Mouse (Mus musculus): Measurements from ENCODE around the gene Exosc8. TPM values are rescaled to one million over a fixed set of nuclear protein-coding genes. Genes with fewer than 3 reads are reported as not detected.
A peak's percentile ranks its signal among the peaks of the same experiment; 100 is the strongest.
"Not testable (repeated sequence)": the region's sequence is repeated elsewhere in the genome, so short reads cannot be mapped to it uniquely, and the experiment has no call there.

Gene Exosc8
- total RNA-seq (2021), result 10 to 100 TPM; 24.7 to 28.0 TPM
- long read RNA-seq, experiment 1, transcript Exosc8-201 (11 exons, 1,300 nt), result major isoform, 6 of 11 reads
- long read RNA-seq, experiment 1, partial matches to known transcripts, result 3 of 11 reads
- long read RNA-seq, experiment 1, other reads (novel, unspliced or antisense), result 2 of 11 reads
- long read RNA-seq, experiment 2, transcript Exosc8-201 (11 exons, 1,300 nt), result major isoform, 7 of 12 reads
- long read RNA-seq, experiment 2, partial matches to known transcripts, result 1 of 12 reads
- long read RNA-seq, experiment 2, other reads (novel, unspliced or antisense), result 4 of 12 reads

GRCm38 (mm10) chr3:54735247-54736046, at the start of gene Exosc8, which contains the start of gene Alg5:
Gene Exosc8 (minus strand): TSS chr3:54735393.
Gene Alg5 (plus strand): TSS chr3:54735539.
- peak; percentile 93 to 96 for DNase-seq (ENCODE audit: low spot score in 2 of 2)

- DNase-seq (ENCODE audit: low spot score in 2 of 2), result no peak
Observed at GRCm38 (mm10) chr3:54775989-54776631, 40.9 kb upstream of the Exosc8 start.

- no peak for DNase-seq (ENCODE audit: low spot score in 2 of 2)
Observed at GRCm38 (mm10) chr3:54773613-54774012, 38.4 kb upstream of the Exosc8 start.

- no peak for DNase-seq (ENCODE audit: low spot score in 2 of 2)
Observed at GRCm38 (mm10) chr3:54769349-54770275, 34.4 kb upstream of the Exosc8 start.

- no peak for DNase-seq (ENCODE audit: low spot score in 2 of 2)
Observed at GRCm38 (mm10) chr3:54768592-54768991, 33.4 kb upstream of the Exosc8 start.

- DNase-seq (ENCODE audit: low spot score in 2 of 2), result no peak
Observed at GRCm38 (mm10) chr3:54766811-54767210, 31.6 kb upstream of the Exosc8 start.

GRCm38 (mm10) chr3:54766034-54766433, 30.8 kb upstream of the Exosc8 start:
- DNase-seq (ENCODE audit: low spot score in 2 of 2), result no peak

- DNase-seq (ENCODE audit: low spot score in 2 of 2), result not testable (repeated sequence)
Observed at GRCm38 (mm10) chr3:54765521-54765920, 30.3 kb upstream of the Exosc8 start.

GRCm38 (mm10) chr3:54764418-54764817, 29.2 kb upstream of the Exosc8 start:
- peak; percentile 16 to 52 for DNase-seq (ENCODE audit: low spot score in 2 of 2)

GRCm38 (mm10) chr3:54761258-54761657, 26.1 kb upstream of the Exosc8 start:
- DNase-seq (ENCODE audit: low spot score in 2 of 2), result peak in 1 of 2 experiments; percentile 26

- no peak for DNase-seq (ENCODE audit: low spot score in 2 of 2)
Observed at GRCm38 (mm10) chr3:54760321-54761115, 25.3 kb upstream of the Exosc8 start.

- DNase-seq (ENCODE audit: low spot score in 2 of 2), result no peak
Observed at GRCm38 (mm10) chr3:54759211-54759610, 24.0 kb upstream of the Exosc8 start.

GRCm38 (mm10) chr3:54757446-54757845, 22.3 kb upstream of the Exosc8 start:
- DNase-seq (ENCODE audit: low spot score in 2 of 2), result no peak

GRCm38 (mm10) chr3:54756058-54756457, 20.9 kb upstream of the Exosc8 start:
- DNase-seq (ENCODE audit: low spot score in 2 of 2), result peak; percentile 17 to 20

GRCm38 (mm10) chr3:54755145-54756041, 20.2 kb upstream of the Exosc8 start, which contains the start of gene Smad9:
Gene Smad9 (plus strand): TSS chr3:54755582.
- peak; percentile 33 to 34 for DNase-seq (ENCODE audit: low spot score in 2 of 2)

GRCm38 (mm10) chr3:54753411-54753810, 18.2 kb upstream of the Exosc8 start:
- DNase-seq (ENCODE audit: low spot score in 2 of 2), result no peak

- DNase-seq (ENCODE audit: low spot score in 2 of 2), result peak in 1 of 2 experiments; percentile 16
Observed at GRCm38 (mm10) chr3:54745799-54746198, 10.6 kb upstream of the Exosc8 start.

- DNase-seq (ENCODE audit: low spot score in 2 of 2), result no peak
Observed at GRCm38 (mm10) chr3:54741965-54742364, 6.8 kb upstream of the Exosc8 start.

- no peak for DNase-seq (ENCODE audit: low spot score in 2 of 2)
Observed at GRCm38 (mm10) chr3:54737317-54737716, 2.1 kb upstream of the Exosc8 start.

Measured in layer of hippocampus, postnatal 14 days (tissue).